Mouse (Mus musculus) brain, embryonic 14.5 days (tissue): ENCODE measurements around the gene Ubr2.

Source experiments
- CTCF ChIP-seq: fragments of 200-500 bp; IDR thresholded peaks from 2 replicates; pipeline ENCODE4 v1.5.1; 2012; ENCODE audit warnings: inconsistent platforms, mild to moderate bottlenecking, moderate library complexity, borderline replicate concordance; ENCODE audit not compliant: insufficient read depth, insufficient read length; ENCODE audit errors: extremely low read depth
- POLR2A ChIP-seq: fragments of 200-500 bp; IDR thresholded peaks from 2 replicates; pipeline ENCODE4 v1.6.1; 2012; ENCODE audit warnings: mild to moderate bottlenecking, inconsistent platforms, borderline replicate concordance; ENCODE audit not compliant: poor library complexity, insufficient read depth, insufficient read length, severe bottlenecking; ENCODE audit errors: extremely low read depth

GRCm38 (mm10) chr17:46966892-46967291 lies 43.5 kb downstream of the Ubr2 start:
- TF ChIP-seq POLR2A, result no peak
- no peak for TF ChIP-seq CTCF
